Mouse (Mus musculus) stomach, embryonic 16.5 days (tissue): ENCODE data around the gene Pdhb. TPM values are rescaled to one million over a fixed set of nuclear protein-coding genes. Genes with fewer than 3 reads are reported as not detected.
A peak's percentile ranks its signal among the peaks of the same experiment; 100 is the strongest.

Experiments used
- ATAC-seq: fragments of 200-750 bp; cut with Nextera tagmentation; 2 replicates; pipeline ENCODE4 v1.8.0; 2017; ENCODE audit warnings: moderate number of reproducible peaks, moderate TSS enrichment; ENCODE audit not compliant: insufficient read depth, low FRiP score
- H3K27ac ChIP-seq: fragments of 300-500 bp; sonication (generic); 2 replicates; pipeline ENCODE4 v1.5.1; 2014; ENCODE audit warnings: low read length
- H3K27me3 ChIP-seq: fragments of 300-500 bp; sonication (generic); 2 replicates; pipeline ENCODE4 v1.6.1; 2014; ENCODE audit warnings: low read length, control low read depth, mixed read lengths; ENCODE audit not compliant: control insufficient read depth, insufficient read depth
- H3K36me3 ChIP-seq: fragments of 300-500 bp; sonication (generic); 2 replicates; pipeline ENCODE4 v1.6.1; 2014; ENCODE audit warnings: low read length; ENCODE audit not compliant: control insufficient read depth, insufficient read depth
- H3K4me1 ChIP-seq: fragments of 300-500 bp; sonication (generic); 2 replicates; pipeline ENCODE4 v1.6.1; 2014; ENCODE audit warnings: low read length, control low read depth, mixed read lengths; ENCODE audit not compliant: control insufficient read depth, insufficient read depth
- H3K4me2 ChIP-seq: fragments of 300-500 bp; sonication (generic); 2 replicates; pipeline ENCODE4 v1.6.1; 2014; ENCODE audit warnings: low read depth, low read length, mixed read lengths
- H3K4me3 ChIP-seq: fragments of 300-500 bp; sonication (generic); replicated peaks from 2 replicates; pipeline ENCODE4 v1.5.1; 2014; ENCODE audit warnings: mild to moderate bottlenecking, low read length
- H3K9ac ChIP-seq: fragments of 300-500 bp; sonication (generic); 2 replicates; pipeline ENCODE4 v1.6.1; 2014; ENCODE audit warnings: low read length
- H3K9me3 ChIP-seq: fragments of 300-500 bp; sonication (generic); replicated peaks from 2 replicates; pipeline ENCODE4 v1.6.1; 2016; ENCODE audit warnings: low read length, control low read depth; ENCODE audit not compliant: control insufficient read depth
- WGBS: fragments of 180-500 bp; shearing (Covaris S2); extraction: QIAGEN DNeasy Blood & Tissue Kit; methylation state at CpG from one replicate; pipeline ENCODE4 v1.1.7; 2014; 5-methylcytosine and 5-hydroxymethylcytosine counted together
- polyA plus RNA-seq: library from polyadenylated mRNA; unstranded; fragments of >200 nt; fragmentation: Nextera tagmentation; extraction: Ambion mirVana; gene quantifications from 2 replicates; pipeline ENCODE4 v1.2.1, GENCODE M21; 2015

The Pdhb gene
- 178 and 191 TPM in 2 replicates for polyA plus RNA-seq

DNA sequence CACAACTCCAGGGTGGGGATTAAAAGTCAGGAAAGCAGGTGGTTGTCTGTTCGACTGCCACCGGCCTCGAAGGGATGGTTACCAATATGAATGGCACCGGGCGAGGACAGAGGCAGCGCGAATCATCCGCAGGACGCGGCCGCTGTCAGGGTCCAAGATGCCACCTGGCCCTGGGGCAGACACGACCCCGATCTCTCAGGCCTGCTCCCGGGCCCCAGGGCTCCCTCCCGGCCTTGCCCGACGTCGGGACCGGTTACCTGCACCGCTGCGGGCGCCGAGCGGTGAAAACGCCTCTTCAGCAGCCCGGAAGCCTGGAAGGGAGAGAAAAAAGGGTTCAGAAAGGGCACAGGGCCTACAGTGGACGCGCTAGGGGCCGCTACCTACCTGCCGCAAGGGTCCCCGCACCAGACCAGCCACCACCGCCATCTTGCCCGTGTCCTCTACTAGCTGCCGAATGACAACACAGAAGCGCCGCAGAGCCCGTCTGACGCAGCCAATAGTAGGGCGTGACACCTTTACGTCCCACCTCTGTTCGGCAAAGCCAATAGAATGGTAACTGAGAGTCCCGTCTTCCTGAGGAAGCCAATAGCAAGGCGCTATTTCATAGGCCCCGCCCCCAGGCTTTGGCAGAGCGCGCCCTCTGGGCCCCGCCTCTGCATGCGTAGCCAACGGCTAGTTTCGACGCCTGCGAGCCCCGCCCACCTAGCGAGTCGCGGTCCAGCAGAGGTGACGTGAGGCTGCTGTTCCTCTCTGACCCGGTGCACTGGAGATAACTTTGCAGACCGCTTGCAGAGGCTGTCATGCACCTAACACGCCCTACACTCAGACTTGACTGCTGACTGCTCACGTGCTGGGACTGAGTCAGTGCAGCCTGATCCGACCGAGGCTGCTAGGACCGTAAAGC is at the start of gene Pdhb:
Gene Pdhb, minus strand, starts transcription at position 519 of the 904 bp plus-strand sequence.
- peak within 1 kb of the TSS; percentile 89 for H3K27ac ChIP-seq
- under 1% methylated on average over 64 of the region's 64 CpGs for WGBS
- H3K9me3 ChIP-seq: no peaks in the 10 kb centered on the region
- peak within 1 kb of the TSS; percentile 94 for H3K9ac ChIP-seq
- H3K4me1 ChIP-seq: peaks cover 11% of the 10 kb centered on the region
- peak; percentile 99 for ATAC-seq
- H3K4me3 ChIP-seq: peak within 1 kb of the TSS; percentile 97
- peak within 1 kb of the TSS; percentile 90 for H3K4me2 ChIP-seq
- peaks cover 17% of the 10 kb centered on the region for H3K36me3 ChIP-seq
- no peaks in the 10 kb centered on the region for H3K27me3 ChIP-seq

GRCm38 (mm10) chr14:8222561-8222960 is 49.7 kb upstream of the Pdhb start:
- 95% methylated on average over 16 of the region's 16 CpGs for WGBS
- Histone ChIP-seq H3K9ac (no peak overlapping the region), H3K4me3 (no peak overlapping the region), H3K4me1 (no peaks in the 10 kb centered on the region; the same call in 1 of the 2 replicates), H3K27me3 (no peaks in the 10 kb centered on the region), H3K9me3 (no peaks in the 10 kb centered on the region), H3K27ac (no peak overlapping the region), H3K36me3 (peaks cover 10% of the 10 kb centered on the region), H3K4me2 (no peak overlapping the region)
- no peak for ATAC-seq

GRCm38 (mm10) chr14:8220912-8221311 is 48.1 kb upstream of the Pdhb start:
- H3K4me3 ChIP-seq: no peak overlapping the region
- H3K4me1 ChIP-seq: peaks cover 6% of the 10 kb centered on the region
- WGBS: 86% methylated on average over 2 of the region's 2 CpGs
- no peaks in the 10 kb centered on the region for H3K27me3 ChIP-seq
- H3K4me2 ChIP-seq: no peak overlapping the region
- no peak overlapping the region for H3K9ac ChIP-seq
- no peak overlapping the region for H3K27ac ChIP-seq
- no peaks in the 10 kb centered on the region for H3K9me3 ChIP-seq
- peaks cover 10% of the 10 kb centered on the region for H3K36me3 ChIP-seq
- no peak for ATAC-seq

DNA sequence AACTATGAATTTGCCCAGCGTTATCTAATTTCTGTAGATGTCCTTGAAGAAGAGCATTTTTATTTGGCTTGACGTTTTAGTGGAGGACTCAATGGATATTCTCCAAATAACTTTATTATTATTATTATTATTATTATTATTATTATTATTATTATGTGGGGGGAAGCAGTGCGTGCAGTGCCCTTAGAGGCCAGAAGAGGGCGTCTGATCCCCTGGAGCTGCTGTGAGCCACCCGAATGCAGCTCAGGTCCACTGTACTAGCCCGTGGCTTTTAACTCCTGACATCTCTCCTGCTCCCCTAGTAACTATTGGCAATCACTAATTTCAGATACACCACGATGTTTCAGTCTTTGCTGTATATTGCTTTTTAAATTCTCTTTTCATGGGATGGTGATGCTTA is 47.5 kb upstream of the Pdhb start:
- H3K9me3 ChIP-seq: no peaks in the 10 kb centered on the region
- H3K9ac ChIP-seq: no peak overlapping the region
- peaks cover 12% of the 10 kb centered on the region for H3K4me1 ChIP-seq
- H3K4me3 ChIP-seq: no peak overlapping the region
- no peak overlapping the region for H3K27ac ChIP-seq
- H3K4me2 ChIP-seq: no peak overlapping the region
- 69% methylated on average over 7 of the region's 7 CpGs for WGBS
- no peak for ATAC-seq
- peaks cover 10% of the 10 kb centered on the region for H3K36me3 ChIP-seq
- H3K27me3 ChIP-seq: no peaks in the 10 kb centered on the region

- Histone ChIP-seq H3K4me2 (no peak overlapping the region), H3K9ac (no peak overlapping the region), H3K4me3 (no peak overlapping the region)
Measured at GRCm38 (mm10) chr14:8219876-8220275, 47.1 kb upstream of the Pdhb start.

DNA sequence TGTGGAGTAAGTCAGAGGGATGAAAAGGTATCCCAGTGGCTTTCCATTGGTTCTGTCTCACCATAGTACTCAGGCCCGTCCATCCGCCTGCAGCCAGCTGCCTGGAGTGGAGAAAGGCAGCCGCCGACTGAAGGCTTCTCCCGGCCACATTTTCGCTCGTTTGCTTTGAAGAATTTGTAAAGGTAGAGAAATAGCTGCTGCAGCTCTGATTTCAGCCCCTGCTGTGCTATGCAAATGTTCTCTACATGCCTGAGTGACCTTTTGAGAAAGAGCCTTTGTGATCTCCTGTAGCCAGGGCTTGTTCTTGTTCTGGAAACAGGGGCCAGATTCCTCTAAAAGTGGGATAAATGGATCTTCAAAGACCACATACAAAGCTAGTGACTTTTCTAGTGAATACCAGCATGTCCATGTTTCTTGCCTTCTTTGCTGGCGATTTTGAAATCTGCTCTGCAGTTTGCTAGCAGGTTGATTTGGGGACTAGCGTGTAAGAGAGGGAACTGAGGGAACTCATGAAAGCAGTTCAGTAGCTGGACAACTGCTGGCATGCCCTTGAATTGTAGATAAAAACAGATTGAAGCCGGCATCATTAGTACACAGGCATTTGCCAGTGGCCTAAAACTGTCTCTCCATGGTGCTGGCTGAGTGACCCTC is 46.0 kb upstream of the Pdhb start:
- 56% methylated on average over 10 of the region's 10 CpGs for WGBS
- H3K9ac ChIP-seq: no peak overlapping the region
- no peak overlapping the region for H3K27ac ChIP-seq
- peaks cover 10% of the 10 kb centered on the region for H3K36me3 ChIP-seq
- no peak for ATAC-seq
- H3K4me3 ChIP-seq: no peak overlapping the region
- H3K4me2 ChIP-seq: no peak overlapping the region
- H3K27me3 ChIP-seq: no peaks in the 10 kb centered on the region
- peaks cover 16% of the 10 kb centered on the region for H3K4me1 ChIP-seq
- H3K9me3 ChIP-seq: no peaks in the 10 kb centered on the region

More at GRCm38 (mm10) chr14:8219876-8220275, 47.1 kb upstream of the Pdhb start:
- 76% methylated on average over 11 of the region's 11 CpGs for WGBS
- Histone ChIP-seq H3K27ac (no peak overlapping the region), H3K4me1 (peaks cover 14% of the 10 kb centered on the region), H3K36me3 (peaks cover 10% of the 10 kb centered on the region), H3K9me3 (no peaks in the 10 kb centered on the region), H3K27me3 (no peaks in the 10 kb centered on the region)
- no peak for ATAC-seq

DNA sequence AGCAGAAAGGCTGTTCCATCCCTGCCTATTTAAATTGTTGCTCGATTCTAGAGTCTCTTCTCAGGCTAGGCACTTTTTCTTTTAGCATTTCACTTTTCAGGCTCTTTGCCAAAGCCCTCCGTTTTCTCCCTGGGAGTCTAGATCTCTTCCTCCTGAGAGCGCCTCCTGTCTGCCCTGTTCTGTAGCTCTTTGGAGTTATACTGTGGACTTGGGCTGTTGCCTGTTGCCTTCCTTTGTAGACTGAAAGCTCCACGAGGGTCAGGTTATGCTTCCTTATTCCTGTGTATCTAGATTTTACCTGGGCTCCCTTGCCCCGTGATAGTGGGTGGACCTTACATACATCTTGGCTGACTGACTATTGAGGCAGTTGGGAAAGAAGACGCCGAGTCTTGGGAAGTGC is 45.4 kb upstream of the Pdhb start:
- 65% methylated on average over 7 of the region's 7 CpGs for WGBS
- H3K27me3 ChIP-seq: no peaks in the 10 kb centered on the region
- no peak overlapping the region for H3K4me2 ChIP-seq
- H3K4me1 ChIP-seq: peaks cover 16% of the 10 kb centered on the region
- no peak for ATAC-seq
- no peak overlapping the region for H3K9ac ChIP-seq
- H3K9me3 ChIP-seq: no peaks in the 10 kb centered on the region
- H3K4me3 ChIP-seq: no peak overlapping the region
- H3K27ac ChIP-seq: no peak overlapping the region
- peaks cover 10% of the 10 kb centered on the region for H3K36me3 ChIP-seq

DNA sequence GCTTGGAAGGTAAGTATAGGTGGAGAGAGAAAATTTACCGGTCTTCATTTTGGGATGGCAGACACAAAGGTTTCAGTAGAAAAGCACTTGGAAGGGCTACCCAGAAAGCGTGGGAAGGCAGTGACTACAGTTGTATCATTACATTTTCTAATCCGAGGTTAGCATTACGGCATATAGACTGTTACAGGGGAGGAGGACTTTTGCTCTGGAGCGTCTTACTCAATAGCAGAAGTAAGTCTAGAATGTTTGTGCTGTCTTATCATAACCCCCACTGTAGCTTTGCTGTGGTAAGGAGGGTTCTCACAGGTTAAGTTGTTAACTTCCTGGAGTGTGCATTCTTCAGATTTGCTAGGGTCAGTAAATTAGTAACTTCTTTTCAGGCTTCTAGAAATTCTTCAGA is 43.3 kb upstream of the Pdhb start:
- peaks cover 16% of the 10 kb centered on the region for H3K4me1 ChIP-seq
- H3K4me3 ChIP-seq: no peak overlapping the region
- no peak overlapping the region for H3K27ac ChIP-seq
- H3K4me2 ChIP-seq: peak overlapping the region; percentile 64; the same call in 1 of the 2 replicates
- no peaks in the 10 kb centered on the region for H3K36me3 ChIP-seq
- no peak for ATAC-seq
- WGBS: 60% methylated on average over 5 of the region's 5 CpGs
- H3K27me3 ChIP-seq: no peaks in the 10 kb centered on the region
- no peaks in the 10 kb centered on the region for H3K9me3 ChIP-seq
- H3K9ac ChIP-seq: no peak overlapping the region

GRCm38 (mm10) chr14:8215208-8215778 is 42.5 kb upstream of the Pdhb start:
- no peaks in the 10 kb centered on the region for H3K27me3 ChIP-seq
- WGBS: 24% methylated on average over 21 of the region's 21 CpGs
- peak overlapping the region; percentile 64 for H3K4me2 ChIP-seq
- H3K4me3 ChIP-seq: peak overlapping the region; percentile 73
- peak overlapping the region; percentile 98 for H3K9ac ChIP-seq
- H3K9me3 ChIP-seq: no peaks in the 10 kb centered on the region
- H3K36me3 ChIP-seq: no peaks in the 10 kb centered on the region
- peaks cover 16% of the 10 kb centered on the region for H3K4me1 ChIP-seq
- no peak overlapping the region for H3K27ac ChIP-seq
- ATAC-seq: no peak
